Comparison of ENCODE assay signal across 8 mouse cellular contexts in genomic region chr10:80799070-80799566, GRCm38 (mm10). TPM values are rescaled to one million over a fixed set of nuclear protein-coding genes. Genes with fewer than 3 reads are reported as not detected.
DNase-seq lines count a peak whose midpoint lies in the region; ATAC-seq lines count a peak whose summit lies in the region.

No protein-coding gene starts in this region.

- H3K9ac ChIP-seq in embryonic facial prominence, embryonic 15.5 days = peak overlapping the region; percentile 92
- H3K9ac ChIP-seq in limb, embryonic 13.5 days = peak overlapping the region; percentile 99

- ATAC-seq in megakaryocyte, adult 5-6 weeks (ENCODE audit: poor library complexity, severe bottlenecking) = no peak
- no peak for ATAC-seq in embryonic facial prominence, embryonic 15.5 days (ENCODE audit: insufficient number of reproducible peaks, low FRiP score, low TSS enrichment, low read depth)
- no peak for ATAC-seq in limb, embryonic 13.5 days (ENCODE audit: low FRiP score, low read depth)

- H3K4me2 ChIP-seq in embryonic facial prominence, embryonic 15.5 days (replicated peaks) = peak overlapping the region; percentile 69
- H3K4me2 ChIP-seq in limb, embryonic 13.5 days (replicated peaks) = peak overlapping the region; percentile 92

- peaks cover 71% of the 10 kb centered on the region for H3K36me3 ChIP-seq in megakaryocyte, embryonic 14.5 days (replicated peaks; ENCODE audit: low read length)
- peaks cover 56% of the 10 kb centered on the region for H3K36me3 ChIP-seq in embryonic facial prominence, embryonic 15.5 days
- peaks cover 68% of the 10 kb centered on the region for H3K36me3 ChIP-seq in limb, embryonic 13.5 days
- peaks cover 5% of the 10 kb centered on the region for H3K36me3 ChIP-seq in splenic B cell, adult 2 months (ENCODE audit: control insufficient read depth, insufficient read depth, low read length, poor library complexity, severe bottlenecking)

- H3K27me3 ChIP-seq in megakaryocyte, embryonic 14.5 days (replicated peaks) = no peaks in the 10 kb centered on the region
- no peaks in the 10 kb centered on the region for H3K27me3 ChIP-seq in embryonic facial prominence, embryonic 15.5 days
- no peaks in the 10 kb centered on the region for H3K27me3 ChIP-seq in limb, embryonic 13.5 days
- no peaks in the 10 kb centered on the region for H3K27me3 ChIP-seq in splenic B cell, adult 2 months (ENCODE audit: control insufficient read depth, insufficient read depth, low read length, poor library complexity, severe bottlenecking)

- H3K9me3 ChIP-seq in megakaryocyte, embryonic 14.5 days = no peaks in the 10 kb centered on the region
- H3K9me3 ChIP-seq in embryonic facial prominence, embryonic 15.5 days (replicated peaks) = no peaks in the 10 kb centered on the region
- H3K9me3 ChIP-seq in limb, embryonic 13.5 days = no peaks in the 10 kb centered on the region

- peak overlapping the region; percentile 100 for H3K4me3 ChIP-seq in megakaryocyte, embryonic 14.5 days (replicated peaks)
- peak overlapping the region; percentile 94 for H3K4me3 ChIP-seq in embryonic facial prominence, embryonic 15.5 days (replicated peaks)
- H3K4me3 ChIP-seq in limb, embryonic 13.5 days = peak overlapping the region; percentile 89

- DNase-seq in splenic B cell, adult 2 months (ENCODE audit: low read depth, low spot score) = peak; percentile 37
- DNase-seq in yolk sac, embryonic 10.5 days (ENCODE audit: low spot score) = no peak
- DNase-seq in ovary, postnatal 14 days (ENCODE audit: low spot score) = no peak
- no peak for DNase-seq in kidney, adult 8-10 months

- WGBS in embryonic facial prominence, embryonic 15.5 days = 2% methylated on average over 18 of the region's 18 CpGs
- 3% methylated on average over 18 of the region's 18 CpGs for WGBS in limb, embryonic 13.5 days

- peak overlapping the region; percentile 99 for H3K27ac ChIP-seq in embryonic facial prominence, embryonic 15.5 days (replicated peaks)
- H3K27ac ChIP-seq in limb, embryonic 13.5 days = peak overlapping the region; percentile 98

- H3K4me1 ChIP-seq in megakaryocyte, embryonic 14.5 days = peaks cover 58% of the 10 kb centered on the region
- peaks cover 33% of the 10 kb centered on the region for H3K4me1 ChIP-seq in embryonic facial prominence, embryonic 15.5 days
- peaks cover 27% of the 10 kb centered on the region for H3K4me1 ChIP-seq in limb, embryonic 13.5 days

RNA-seq across cellular contexts. Expression of gene Plekhj1, which starts 0.7 kb away (rescaled TPM):
- 184 and 251 TPM in 2 replicates for polyA plus RNA-seq in megakaryocyte, embryonic 14.5 days (2012; ENCODE audit: insufficient read depth, low replicate concordance)
- total RNA-seq in megakaryocyte, adult 5-6 weeks (2015) = 82.4 and 84.3 TPM in 2 replicates
- 35.5 and 43.5 TPM in 2 replicates for total RNA-seq in megakaryocyte, adult 5-6 weeks (2017)
- 121 and 125 TPM in 2 replicates for polyA plus RNA-seq in embryonic facial prominence, embryonic 15.5 days (2015; fragmentation: Nextera tagmentation; extraction: Ambion mirVana)
- polyA plus RNA-seq in limb, embryonic 13.5 days (2015; fragmentation: Nextera tagmentation; extraction: Ambion mirVana) = 127 and 128 TPM in 2 replicates

RNA-seq across cellular contexts. Expression of gene Sf3a2, which starts 1.1 kb away (rescaled TPM):
- polyA plus RNA-seq in megakaryocyte, embryonic 14.5 days (2012; ENCODE audit: insufficient read depth, low replicate concordance) = 413 and 1,110 TPM in 2 replicates
- 45.8 and 46.6 TPM in 2 replicates for total RNA-seq in megakaryocyte, adult 5-6 weeks (2015)
- total RNA-seq in megakaryocyte, adult 5-6 weeks (2017) = 13.1 and 20.4 TPM in 2 replicates
- 68.1 and 79.7 TPM in 2 replicates for polyA plus RNA-seq in embryonic facial prominence, embryonic 15.5 days (2015; fragmentation: Nextera tagmentation; extraction: Ambion mirVana)
- 73.0 and 77.4 TPM in 2 replicates for polyA plus RNA-seq in limb, embryonic 13.5 days (2015; fragmentation: Nextera tagmentation; extraction: Ambion mirVana)

RNA-seq across cellular contexts. Expression of gene Amh, which starts 5.9 kb away (rescaled TPM):
- 1.1 and 5.5 TPM in 2 replicates for polyA plus RNA-seq in megakaryocyte, embryonic 14.5 days (2012; ENCODE audit: insufficient read depth, low replicate concordance)
- not detected in 2 replicates for total RNA-seq in megakaryocyte, adult 5-6 weeks (2015)
- not detected in 2 replicates for total RNA-seq in megakaryocyte, adult 5-6 weeks (2017)
- 0.09 TPM in 1 of 2 replicates, not detected in the other for polyA plus RNA-seq in embryonic facial prominence, embryonic 15.5 days (2015; fragmentation: Nextera tagmentation; extraction: Ambion mirVana)
- polyA plus RNA-seq in limb, embryonic 13.5 days (2015; fragmentation: Nextera tagmentation; extraction: Ambion mirVana) = not detected in 2 replicates

RNA-seq across cellular contexts. Expression of gene Jsrp1, which starts 14.2 kb away (rescaled TPM):
- polyA plus RNA-seq in megakaryocyte, embryonic 14.5 days (2012; ENCODE audit: insufficient read depth, low replicate concordance) = not detected in 2 replicates
- not detected in 2 replicates for total RNA-seq in megakaryocyte, adult 5-6 weeks (2015)
- not detected in 2 replicates for total RNA-seq in megakaryocyte, adult 5-6 weeks (2017)
- 10.0 and 13.8 TPM in 2 replicates for polyA plus RNA-seq in embryonic facial prominence, embryonic 15.5 days (2015; fragmentation: Nextera tagmentation; extraction: Ambion mirVana)
- polyA plus RNA-seq in limb, embryonic 13.5 days (2015; fragmentation: Nextera tagmentation; extraction: Ambion mirVana) = 4.5 and 5.2 TPM in 2 replicates

RNA-seq across cellular contexts. Expression of gene Oaz1, which starts 27.3 kb away (rescaled TPM):
- 2,272 and 5,289 TPM in 2 replicates for polyA plus RNA-seq in megakaryocyte, embryonic 14.5 days (2012; ENCODE audit: insufficient read depth, low replicate concordance)
- total RNA-seq in megakaryocyte, adult 5-6 weeks (2015) = 1,171 and 1,242 TPM in 2 replicates
- total RNA-seq in megakaryocyte, adult 5-6 weeks (2017) = 206 and 296 TPM in 2 replicates
- polyA plus RNA-seq in embryonic facial prominence, embryonic 15.5 days (2015; fragmentation: Nextera tagmentation; extraction: Ambion mirVana) = 1,751 and 1,885 TPM in 2 replicates
- polyA plus RNA-seq in limb, embryonic 13.5 days (2015; fragmentation: Nextera tagmentation; extraction: Ambion mirVana) = 1,885 and 1,910 TPM in 2 replicates
